Mouse (Mus musculus): ENCODE results near the gene Olfr876. TPM values are rescaled to one million over a fixed set of nuclear protein-coding genes. Genes with fewer than 3 reads are reported as not detected.
"Not testable (repeated sequence)": the region's sequence is repeated elsewhere in the genome, so short reads cannot be mapped to it uniquely, and the experiment has no call there.

Olfr876 gene
- not detected for total RNA-seq (2021)

DNA sequence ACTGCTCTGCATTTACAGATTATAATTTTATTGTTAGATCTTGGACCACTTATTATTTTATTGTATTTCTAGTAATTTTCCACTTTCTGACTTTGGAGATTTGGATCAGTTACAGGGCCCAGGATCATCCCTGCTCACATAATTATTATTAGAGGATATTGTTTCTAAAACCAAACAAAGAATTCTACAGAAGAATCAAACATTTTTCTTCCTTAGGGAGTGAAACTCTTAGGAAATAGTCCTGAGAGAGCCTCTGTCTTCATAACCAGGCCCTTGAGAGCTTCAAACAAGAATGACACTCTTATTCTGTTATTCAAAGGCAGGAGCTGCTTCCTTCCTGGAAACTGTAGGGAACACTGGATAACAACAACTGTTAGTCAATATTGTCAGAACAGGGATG is at the start of gene Olfr876:
Gene Olfr876, plus strand, starts transcription at position 301 of the 400 bp plus-strand sequence.
- DNase-seq (ENCODE audit: extremely low spot score in 1 of 2, low spot score in 2 of 2), result no peak
- intact Hi-C loops (cut with DNase I), result no loop called here

DNA sequence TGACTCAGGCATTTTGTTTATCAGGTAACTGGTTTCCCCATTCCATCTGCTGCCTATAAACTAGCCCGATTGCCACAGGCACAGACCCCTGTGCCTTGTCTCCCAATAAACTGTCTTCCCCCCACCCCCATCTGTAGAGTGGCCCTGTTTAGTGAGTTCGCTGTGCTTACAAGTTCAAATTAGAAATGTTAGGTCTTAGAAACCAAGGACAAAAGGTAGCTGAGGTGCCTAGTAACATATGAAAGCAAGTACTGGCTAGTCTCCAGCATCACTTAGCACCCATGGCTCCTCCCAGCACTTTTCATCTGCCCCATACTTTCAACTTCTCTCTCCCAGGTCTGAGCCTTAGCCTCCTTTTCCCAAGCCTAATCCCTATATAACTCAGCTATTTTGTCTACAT is 41.1 kb upstream of the Olfr876 start:
- intact Hi-C loops (cut with DNase I), result no loop called here
- no peak for DNase-seq (ENCODE audit: extremely low spot score in 1 of 2, low spot score in 2 of 2)

DNA sequence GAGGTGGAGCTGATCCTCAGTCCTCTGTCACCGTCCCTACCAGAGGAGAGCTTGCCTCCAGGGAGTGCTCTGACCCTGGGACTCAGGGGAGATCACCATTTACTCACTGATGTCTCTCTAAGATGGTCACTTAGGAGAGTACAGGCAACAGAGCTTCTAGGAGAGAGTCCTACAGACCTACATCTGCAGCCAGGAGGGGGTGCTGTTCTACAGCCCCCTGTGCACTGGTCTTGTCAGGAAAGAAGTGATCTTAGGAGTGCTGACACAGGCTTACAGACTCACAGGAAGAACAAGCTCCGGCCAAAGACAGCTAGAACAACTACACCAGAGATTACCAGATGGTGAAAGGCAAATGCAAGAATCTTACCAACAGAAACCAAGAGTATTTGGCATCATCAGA is 40.3 kb upstream of the Olfr876 start:
- no peak for DNase-seq (ENCODE audit: extremely low spot score in 1 of 2, low spot score in 2 of 2)
- intact Hi-C loops (cut with DNase I), result no loop called here

DNA sequence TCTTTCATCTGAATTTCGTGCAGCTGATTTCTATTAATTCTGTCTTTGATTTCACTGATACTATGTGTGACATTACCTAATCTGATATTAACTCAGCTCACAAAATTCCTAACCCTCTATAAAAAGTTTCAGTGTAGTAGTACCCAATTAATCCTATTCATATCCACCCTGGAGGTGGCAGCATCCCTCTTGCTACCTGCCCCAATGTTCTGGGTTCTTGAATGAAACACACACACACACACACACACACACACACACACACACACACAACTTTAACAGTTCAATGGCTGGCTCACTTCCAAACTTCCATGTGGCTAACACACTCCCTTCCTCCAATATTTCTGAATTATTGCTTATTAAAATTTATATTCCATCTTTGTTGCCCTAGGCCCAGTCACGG is 32.2 kb upstream of the Olfr876 start:
- intact Hi-C loops (cut with DNase I), result no loop called here

DNA sequence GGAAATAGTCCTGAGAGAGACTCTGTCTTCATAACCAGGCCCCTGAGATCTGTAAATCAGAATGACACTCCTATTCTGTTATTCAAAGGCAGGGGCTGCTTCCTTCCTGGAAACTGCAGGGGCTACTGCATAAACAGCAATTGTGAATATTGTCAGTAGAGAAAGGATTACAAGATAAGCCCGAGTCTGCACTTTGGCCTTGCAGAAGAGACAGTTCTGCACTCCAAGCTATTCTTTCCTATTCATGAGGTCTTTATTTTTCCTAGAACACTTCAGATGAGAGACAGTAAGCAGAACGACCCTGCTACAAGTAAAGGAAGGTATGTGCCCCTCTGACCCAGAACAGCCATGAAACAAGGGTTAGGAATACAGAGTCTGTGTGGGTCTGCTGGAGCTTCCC is 31.1 kb upstream of the Olfr876 start, which contains the start of gene Olfr875:
Gene Olfr875, plus strand, starts transcription at position 99 of the 400 bp plus-strand sequence.
- intact Hi-C loops (cut with DNase I), result no loop called here
- DNase-seq (ENCODE audit: extremely low spot score in 1 of 2, low spot score in 2 of 2), result no peak

More for the DNA sequence above, 32.2 kb upstream of the Olfr876 start:
- no peak for DNase-seq (ENCODE audit: extremely low spot score in 1 of 2, low spot score in 2 of 2)

DNA sequence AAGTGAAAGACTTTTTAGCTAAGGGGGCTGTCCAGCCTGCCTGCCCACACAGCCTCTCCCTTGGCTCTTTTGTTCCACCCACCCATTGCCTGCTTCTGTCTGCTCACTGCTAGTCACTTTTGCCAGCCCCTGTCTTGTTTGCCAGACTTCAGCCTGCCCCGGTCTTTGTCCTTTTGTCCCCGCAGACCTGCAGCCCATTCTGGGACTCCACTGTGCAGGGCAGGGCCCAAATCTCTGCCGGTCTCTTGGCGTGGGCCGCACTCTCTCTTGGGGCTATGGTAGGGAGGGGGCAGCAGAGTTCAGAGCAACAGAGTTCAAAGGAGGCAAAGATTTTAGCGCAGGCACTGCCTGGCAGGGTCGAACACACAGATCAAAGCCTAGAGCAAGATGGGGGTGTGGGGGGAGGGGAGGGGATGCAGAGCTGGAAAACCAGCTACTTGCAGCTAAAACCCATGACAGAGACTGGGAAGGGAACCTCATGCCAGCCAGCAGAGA is 20.0 kb upstream of the Olfr876 start:
- DNase-seq (ENCODE audit: extremely low spot score in 1 of 2, low spot score in 2 of 2), result peak; percentile 16 to 38
- intact Hi-C loops (cut with DNase I), result no loop called here

DNA sequence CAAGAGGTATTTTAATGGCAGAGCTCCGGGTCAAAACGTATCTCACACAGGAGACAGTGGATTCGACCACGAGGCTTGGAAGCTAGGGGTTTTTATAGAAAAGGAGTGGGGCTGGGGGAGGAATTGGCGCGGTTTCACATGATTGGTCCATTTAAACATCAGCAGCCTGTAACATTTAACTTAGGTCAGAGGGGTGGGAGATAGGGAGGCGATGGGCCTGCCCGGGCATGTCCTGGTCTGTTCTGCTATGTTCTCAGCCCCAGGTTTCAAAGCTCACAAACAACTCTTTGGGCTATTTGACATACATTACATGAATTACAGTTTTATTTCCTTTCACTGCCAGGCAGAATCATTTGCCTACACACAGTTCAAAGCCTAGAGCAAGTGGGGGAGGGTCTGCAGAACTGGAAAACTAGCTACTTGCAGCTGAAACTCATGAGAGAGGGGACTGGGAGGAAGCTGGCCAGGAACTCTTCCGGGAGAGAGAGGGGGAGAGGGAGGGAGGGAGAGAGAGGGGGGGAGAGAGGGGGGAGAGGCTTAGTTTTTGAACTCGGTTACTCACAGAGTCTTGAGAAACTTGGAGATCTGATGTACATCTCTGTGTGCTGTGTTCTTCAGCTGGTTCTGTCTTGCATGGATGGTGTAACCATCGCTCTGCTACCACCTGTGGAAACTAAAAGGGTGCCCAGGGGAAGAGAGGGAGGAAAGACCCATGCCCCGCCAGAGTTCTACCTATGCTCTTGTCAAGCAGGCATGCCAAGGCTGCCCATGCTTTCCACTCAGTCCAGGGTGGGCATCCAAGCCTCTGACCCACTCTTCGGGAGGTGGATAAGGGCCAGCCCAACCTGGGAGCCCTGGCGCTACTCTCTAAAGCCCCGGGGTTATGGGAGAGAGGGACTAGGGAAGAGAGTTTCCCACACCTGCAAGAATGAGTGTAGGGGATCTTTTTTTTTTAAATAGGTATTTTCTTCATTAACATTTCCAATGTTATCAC is 19.1 kb upstream of the Olfr876 start:
- DNase-seq (ENCODE audit: extremely low spot score in 1 of 2, low spot score in 2 of 2); intact Hi-C loops (cut with DNase I): not testable (repeated sequence)

DNA sequence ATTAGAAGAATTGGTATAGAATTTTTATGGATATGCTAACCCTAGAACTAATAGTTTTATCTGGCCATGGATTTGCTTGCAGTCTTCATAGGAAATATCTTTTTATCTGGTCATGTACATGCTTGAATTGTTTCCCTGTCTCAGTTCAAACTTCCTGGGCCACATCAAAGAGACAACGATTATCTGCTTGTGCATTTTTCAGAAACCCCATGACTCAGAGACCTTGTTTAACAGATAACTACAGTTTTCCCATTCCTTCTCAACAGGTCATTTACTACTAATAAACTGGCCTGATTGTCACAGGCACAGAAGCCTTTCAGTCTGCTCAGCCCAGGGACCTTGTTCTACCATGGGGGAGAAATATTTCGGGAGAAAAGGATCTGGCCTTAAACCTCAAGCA is 16.4 kb upstream of the Olfr876 start:
- no peak for DNase-seq (ENCODE audit: extremely low spot score in 1 of 2, low spot score in 2 of 2)
- intact Hi-C loops (cut with DNase I), result no loop called here

DNA sequence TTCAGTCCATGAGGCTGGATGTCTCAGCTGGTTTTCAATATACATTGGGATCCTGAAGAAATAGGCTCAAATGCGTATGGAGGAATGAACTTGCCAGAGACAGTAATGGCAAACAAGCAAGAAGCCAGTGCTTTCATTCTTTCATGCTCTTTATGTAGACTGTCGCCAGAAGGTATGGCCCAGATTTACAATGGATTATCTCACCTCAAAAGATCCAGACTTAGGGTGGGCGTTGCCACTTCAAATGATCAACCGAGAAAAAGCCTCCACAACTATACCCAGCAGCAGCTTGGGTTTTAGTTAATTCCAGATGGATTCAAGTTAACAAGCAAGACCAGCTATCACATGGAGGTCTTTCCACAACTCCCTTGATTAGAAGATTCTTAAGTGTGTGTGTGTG is 776 bp upstream of the Olfr876 start:
- DNase-seq (ENCODE audit: extremely low spot score in 1 of 2, low spot score in 2 of 2), result no peak
- intact Hi-C loops (cut with DNase I), result no loop called here

DNA sequence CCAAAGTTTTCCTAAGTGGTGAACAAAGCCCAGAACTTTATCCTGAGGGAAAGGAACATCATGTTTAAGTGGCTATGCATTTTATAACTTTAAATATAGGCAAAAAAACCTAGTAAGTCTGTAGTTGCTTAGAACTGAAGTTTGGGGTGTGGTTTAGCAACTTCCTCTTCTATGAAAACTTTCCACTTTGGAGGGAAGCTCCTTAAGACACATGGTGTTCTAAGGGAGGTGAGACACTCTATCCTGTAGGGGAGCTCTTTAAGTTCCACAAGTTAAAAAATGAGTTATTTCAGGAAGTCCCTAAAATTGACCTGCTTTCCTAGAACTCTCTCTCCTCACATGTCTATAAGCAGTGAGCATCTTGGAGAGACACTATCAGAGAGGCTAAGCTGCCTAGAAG is 4.4 kb downstream of the Olfr876 start:
- intact Hi-C loops (cut with DNase I), result no loop called here
- DNase-seq (ENCODE audit: extremely low spot score in 1 of 2, low spot score in 2 of 2), result no peak

DNA sequence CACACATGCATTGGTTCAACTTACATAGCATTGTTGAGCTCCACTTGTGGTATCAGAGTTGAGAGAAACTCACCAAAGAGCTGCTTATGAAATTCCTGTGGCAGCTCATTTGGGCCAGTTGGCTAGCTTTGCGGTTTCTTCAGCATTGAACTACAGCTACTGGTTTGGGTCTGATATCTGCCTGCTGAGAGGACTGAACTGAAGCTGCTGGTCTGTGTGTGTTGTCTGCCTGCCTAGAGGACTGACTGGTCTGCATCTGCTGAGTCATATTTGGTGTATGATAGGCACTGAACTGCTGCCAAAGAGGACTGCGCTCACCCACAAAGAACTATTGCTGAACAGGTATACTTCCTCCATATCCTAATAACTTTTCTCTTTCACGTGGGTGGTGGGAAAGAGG is 5.6 kb downstream of the Olfr876 start:
- no peak for DNase-seq (ENCODE audit: extremely low spot score in 1 of 2, low spot score in 2 of 2)
- intact Hi-C loops (cut with DNase I), result no loop called here

DNA sequence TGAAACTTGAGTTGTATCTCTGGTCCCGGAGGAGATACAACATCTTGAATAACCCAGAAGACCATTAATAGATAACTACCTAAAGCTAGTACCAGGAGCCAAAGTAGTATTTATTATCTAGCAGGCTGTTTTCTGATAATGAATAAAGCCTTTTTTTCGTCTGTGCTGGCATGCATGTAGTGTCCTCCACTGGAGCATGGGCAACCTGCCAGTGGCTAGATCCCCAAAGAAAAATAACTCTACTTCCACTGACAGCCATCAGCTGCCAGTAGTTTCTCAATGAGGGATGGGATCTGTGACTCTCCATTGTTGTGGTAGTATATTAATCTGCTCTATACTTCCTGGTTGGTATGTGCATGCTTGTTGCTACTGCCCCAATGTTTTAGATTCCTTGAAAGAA is 6.1 kb downstream of the Olfr876 start:
- DNase-seq (ENCODE audit: extremely low spot score in 1 of 2, low spot score in 2 of 2), result no peak
- intact Hi-C loops (cut with DNase I), result no loop called here

DNA sequence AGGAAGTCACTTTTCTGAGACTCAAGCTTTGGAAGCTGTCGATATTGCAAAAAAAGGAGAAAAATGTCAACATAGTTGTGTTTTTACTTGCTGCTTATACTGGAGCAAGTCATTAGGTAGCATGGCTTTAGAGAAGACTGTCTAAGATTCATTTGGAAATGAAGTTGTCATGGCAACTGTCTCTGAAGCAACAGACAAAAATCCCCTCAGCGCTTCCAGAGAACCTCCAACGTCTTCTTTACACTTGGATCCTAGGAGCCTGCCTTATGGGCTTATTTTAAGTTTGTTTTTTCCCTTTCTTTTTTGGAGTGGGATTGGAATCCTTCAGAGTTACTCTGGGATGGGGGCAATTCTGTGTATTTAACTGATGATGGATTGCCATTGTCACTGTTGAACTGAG is 11.9 kb downstream of the Olfr876 start:
- DNase-seq (ENCODE audit: extremely low spot score in 1 of 2, low spot score in 2 of 2), result peak in 1 of 2 experiments; percentile 74
- intact Hi-C loops (cut with DNase I), result no loop called here

DNA sequence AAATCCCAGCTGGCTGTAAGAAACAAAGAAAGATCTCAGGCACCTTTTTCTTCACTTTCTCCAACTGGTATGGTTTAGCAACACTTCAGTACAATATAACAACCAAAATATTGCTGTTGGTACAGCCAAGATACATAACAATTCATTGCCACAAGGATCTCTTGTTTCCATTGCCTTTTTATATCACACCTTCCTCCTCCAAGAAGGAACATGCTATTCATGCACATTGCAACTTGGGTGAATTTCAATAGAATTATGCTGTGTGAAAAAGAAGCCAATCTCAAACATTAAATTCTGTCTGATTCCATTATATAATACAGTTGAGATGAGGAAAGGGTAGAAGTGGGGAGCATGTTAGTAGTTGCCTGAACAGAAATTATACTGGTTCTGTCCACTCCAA is 27.1 kb downstream of the Olfr876 start:
- no peak for DNase-seq (ENCODE audit: extremely low spot score in 1 of 2, low spot score in 2 of 2)
- intact Hi-C loops (cut with DNase I), result loop anchor here (5.0 kb wide), 1 partner anchor 97 kb away; no protein-coding TSS in a partner anchor

DNA sequence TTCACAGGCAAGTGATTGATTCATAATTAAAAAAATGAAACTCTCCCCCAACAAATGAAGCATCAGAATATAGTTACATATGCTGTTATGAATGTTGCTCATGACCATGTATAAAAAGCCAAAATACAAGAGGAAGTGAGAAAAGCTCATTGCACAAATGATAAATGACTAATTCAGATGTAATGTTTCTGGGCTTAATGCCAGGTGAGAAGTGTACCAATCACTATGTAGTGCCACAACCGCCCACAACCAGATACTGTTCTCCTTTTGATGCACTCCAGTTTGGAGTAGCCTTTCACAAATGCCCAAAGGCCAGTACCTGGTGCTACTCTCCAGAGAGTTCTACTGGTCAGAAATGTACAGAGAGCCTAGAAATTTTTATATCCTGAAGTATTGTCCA is 30.5 kb downstream of the Olfr876 start:
- DNase-seq (ENCODE audit: extremely low spot score in 1 of 2, low spot score in 2 of 2), result no peak
- intact Hi-C loops (cut with DNase I), result loop anchor here (5.0 kb wide), 1 partner anchor 94 kb away; no protein-coding TSS in a partner anchor

DNA sequence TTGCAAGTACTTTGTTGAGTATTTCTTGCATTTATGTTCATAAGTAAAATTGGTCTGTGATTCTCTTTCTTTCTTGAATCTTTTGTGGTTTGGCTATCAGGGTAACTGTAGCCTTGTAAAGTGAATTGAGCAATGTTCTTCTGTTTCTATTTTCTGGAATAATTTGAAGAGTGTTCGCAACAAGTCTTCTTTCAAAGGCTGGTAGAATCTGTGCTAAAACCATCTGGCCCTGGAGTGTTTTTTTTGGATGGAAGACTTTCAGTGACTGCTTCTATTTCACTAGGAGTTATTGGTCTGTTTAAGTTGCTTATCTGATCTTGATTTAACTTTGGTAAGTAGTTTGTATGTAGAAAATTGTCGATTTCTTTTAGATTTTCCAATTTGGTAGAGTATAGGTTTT is 46.4 kb downstream of the Olfr876 start:
- DNase-seq (ENCODE audit: extremely low spot score in 1 of 2, low spot score in 2 of 2), result no peak
- intact Hi-C loops (cut with DNase I), result no loop called here

DNA sequence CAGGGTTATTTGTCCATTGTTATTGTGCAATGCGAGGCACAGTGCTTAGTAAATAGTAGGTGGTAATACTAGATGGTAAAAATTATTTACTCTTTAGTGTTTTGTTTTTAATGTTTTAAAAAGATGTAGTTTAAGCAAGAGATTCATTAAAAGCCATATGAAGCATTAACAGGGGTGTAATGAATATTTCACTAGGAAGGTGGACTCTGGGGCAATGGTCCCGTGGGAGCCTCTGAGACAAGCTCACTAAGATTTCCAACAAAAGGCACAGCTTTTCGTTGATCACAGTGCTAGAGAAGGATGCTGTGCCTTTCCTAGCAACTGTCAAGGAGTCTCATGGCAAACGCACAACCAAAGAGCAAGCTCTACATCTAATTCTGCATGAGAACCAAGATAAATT is 51.1 kb downstream of the Olfr876 start, which contains the start of gene Olfr877:
Gene Olfr877, plus strand, starts transcription at position 301 of the 400 bp plus-strand sequence.
- intact Hi-C loops (cut with DNase I), result no loop called here
- no peak for DNase-seq (ENCODE audit: extremely low spot score in 1 of 2, low spot score in 2 of 2)
